In the genomic region with DNA sequence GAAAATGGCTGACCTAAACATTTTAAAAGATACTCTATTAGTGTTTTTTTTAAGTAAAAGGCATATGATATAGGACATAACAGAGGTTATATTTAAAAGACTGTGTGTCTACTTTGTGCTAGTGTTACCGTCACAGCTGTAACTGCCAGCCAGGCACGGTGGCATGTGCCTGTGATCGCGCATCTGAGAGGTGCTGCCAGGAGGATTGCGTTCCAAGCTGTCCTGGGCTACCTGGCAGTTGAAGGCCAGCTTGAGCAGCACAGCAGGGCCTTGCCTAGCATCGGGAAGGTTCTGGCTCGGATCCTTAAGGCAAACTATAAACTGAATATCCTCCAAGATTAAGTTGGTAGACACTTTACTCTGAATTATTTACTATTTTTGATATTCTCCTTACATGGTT, we compare ENCODE assay signal across 16 mouse cellular contexts.
DNase-seq lines count a peak whose midpoint lies in the region; ATAC-seq and TF ChIP-seq lines count a peak whose summit lies in the region.
"Had no signal": no experiment of that assay in that cellular context is flagged by ENCODE, and none has a peak within 500 bp of the region (broad histone marks: within the 10 kb centered on the region; RNA-seq: fewer than 3 reads in every experiment).

No protein-coding gene starts in this region.

- no peak for ATAC-seq in forebrain, embryonic 15.5 days (replicated peaks)
- no peak for ATAC-seq in limb, embryonic 14.5 days (ENCODE audit: low FRiP score, low read depth)
- no peak for ATAC-seq in stomach, postnatal 0 days (ENCODE audit: low FRiP score, low TSS enrichment)
- ATAC-seq: activated CD4-positive, CD25-positive, alpha-beta regulatory T cell, adult 4 months; hindbrain, postnatal 0 days had no signal

- no peak overlapping the region for H3K9ac ChIP-seq in forebrain, embryonic 15.5 days (replicated peaks)
- no peak overlapping the region for H3K9ac ChIP-seq in limb, embryonic 14.5 days (ENCODE audit: low read depth, low read length, severe bottlenecking)
- H3K9ac ChIP-seq in stomach, postnatal 0 days (ENCODE audit: low read length): no peak overlapping the region
- H3K9ac ChIP-seq: embryonic facial prominence, embryonic 12.5 days; forebrain, embryonic 12.5 days; liver, embryonic 14.5 days; neural tube, embryonic 12.5 days had no signal

- H3K27ac ChIP-seq in forebrain, embryonic 15.5 days (replicated peaks): 0 out of 2 replicates have a peak overlapping the region, but pooled peaks have one; percentile 48
- no peak overlapping the region for H3K27ac ChIP-seq in forebrain, embryonic 10.5 days
- H3K27ac ChIP-seq in limb, embryonic 14.5 days (replicated peaks; ENCODE audit: low read depth, low read length): 0 out of 2 replicates have a peak overlapping the region, but pooled peaks have one; percentile 33
- no peak overlapping the region for H3K27ac ChIP-seq in limb, embryonic 10.5 days
- H3K27ac ChIP-seq in stomach, postnatal 0 days (replicated peaks): peak overlapping the region; percentile 67
- H3K27ac ChIP-seq: embryonic facial prominence, embryonic 12.5 days; forebrain, embryonic 12.5 days; hindbrain, postnatal 0 days; liver, embryonic 14.5 days; neural tube, embryonic 12.5 days had no signal

- no peak for TF ChIP-seq POLR2A in limb, embryonic 14.5 days (IDR thresholded peaks at IDR 0.05; ENCODE audit: borderline replicate concordance, extremely low read depth, insufficient read depth, insufficient read length)

- H3K4me2 ChIP-seq in forebrain, embryonic 15.5 days (replicated peaks): no peak overlapping the region
- no peak overlapping the region for H3K4me2 ChIP-seq in limb, embryonic 14.5 days (replicated peaks; ENCODE audit: low read depth, low read length, severe bottlenecking)
- H3K4me2 ChIP-seq in stomach, postnatal 0 days (replicated peaks; ENCODE audit: low read depth): no peak overlapping the region
- H3K4me2 ChIP-seq: embryonic facial prominence, embryonic 12.5 days; forebrain, embryonic 12.5 days; neural tube, embryonic 12.5 days had no signal

- intact Hi-C loops in left cerebral cortex, postnatal 25 days (cut with DNase I): no loop called here

- no peaks in the 10 kb centered on the region for H3K9me3 ChIP-seq in forebrain, embryonic 15.5 days
- H3K9me3 ChIP-seq in forebrain, embryonic 10.5 days: no peaks in the 10 kb centered on the region
- no peaks in the 10 kb centered on the region for H3K9me3 ChIP-seq in limb, embryonic 14.5 days (ENCODE audit: control insufficient read depth, low read length)
- H3K9me3 ChIP-seq in limb, embryonic 10.5 days (replicated peaks): no peaks in the 10 kb centered on the region
- no peaks in the 10 kb centered on the region for H3K9me3 ChIP-seq in stomach, postnatal 0 days (ENCODE audit: control insufficient read depth, low read length)
- H3K9me3 ChIP-seq: embryonic facial prominence, embryonic 12.5 days; forebrain, embryonic 12.5 days; neural tube, embryonic 12.5 days had no signal

- peaks cover 12% of the 10 kb centered on the region for H3K4me1 ChIP-seq in forebrain, embryonic 15.5 days
- H3K4me1 ChIP-seq in forebrain, embryonic 10.5 days: no peaks in the 10 kb centered on the region
- H3K4me1 ChIP-seq in limb, embryonic 14.5 days (ENCODE audit: control insufficient read depth, insufficient read depth, low read length): peaks cover 6% of the 10 kb centered on the region
- no peaks in the 10 kb centered on the region for H3K4me1 ChIP-seq in limb, embryonic 10.5 days
- H3K4me1 ChIP-seq in stomach, postnatal 0 days (replicated peaks; ENCODE audit: control insufficient read depth, insufficient read depth): no peaks in the 10 kb centered on the region
- H3K4me1 ChIP-seq: embryonic facial prominence, embryonic 12.5 days; forebrain, embryonic 12.5 days; neural tube, embryonic 12.5 days had no signal

- no peak overlapping the region for H3K4me3 ChIP-seq in forebrain, embryonic 15.5 days
- no peak overlapping the region for H3K4me3 ChIP-seq in forebrain, embryonic 10.5 days
- H3K4me3 ChIP-seq in limb, embryonic 14.5 days (replicated peaks; ENCODE audit: low read length): no peak overlapping the region
- no peak overlapping the region for H3K4me3 ChIP-seq in limb, embryonic 10.5 days
- H3K4me3 ChIP-seq in stomach, postnatal 0 days (ENCODE audit: low read depth, low read length): no peak overlapping the region
- H3K4me3 ChIP-seq: embryonic facial prominence, embryonic 12.5 days; forebrain, embryonic 12.5 days; neural tube, embryonic 12.5 days had no signal

- H3K36me3 ChIP-seq in forebrain, embryonic 15.5 days: peaks cover 26% of the 10 kb centered on the region
- H3K36me3 ChIP-seq in forebrain, embryonic 10.5 days (replicated peaks): peaks cover 97% of the 10 kb centered on the region
- H3K36me3 ChIP-seq in limb, embryonic 14.5 days (ENCODE audit: control insufficient read depth, insufficient read depth, low read length): peaks cover 70% of the 10 kb centered on the region
- H3K36me3 ChIP-seq in limb, embryonic 10.5 days: peaks cover 99% of the 10 kb centered on the region
- H3K36me3 ChIP-seq in stomach, postnatal 0 days (ENCODE audit: control insufficient read depth, insufficient read depth, low read length): peaks cover 3% of the 10 kb centered on the region; the same call in 1 of the 2 replicates

- TF ChIP-seq EP300 in stomach, postnatal 0 days (optimal IDR thresholded peaks at IDR 0.05): no peak

- TF ChIP-seq CTCF in stomach, postnatal 0 days (IDR thresholded peaks at IDR 0.05; ENCODE audit: low read depth): no peak

- whole genome bisulfite sequencing in forebrain, embryonic 15.5 days: 77% methylated on average over 7 of the region's 7 CpGs
- WGBS in forebrain, embryonic 10.5 days: 97% methylated on average over 7 of the region's 7 CpGs
- WGBS in limb, embryonic 14.5 days: 87% methylated on average over 7 of the region's 7 CpGs
- 98% methylated on average over 7 of the region's 7 CpGs for WGBS in limb, embryonic 10.5 days
- 79% methylated on average over 7 of the region's 7 CpGs for WGBS in stomach, postnatal 0 days

- H3K27me3 ChIP-seq in forebrain, embryonic 15.5 days: no peaks in the 10 kb centered on the region
- no peaks in the 10 kb centered on the region for H3K27me3 ChIP-seq in forebrain, embryonic 10.5 days (ENCODE audit: poor library complexity, severe bottlenecking)
- H3K27me3 ChIP-seq in limb, embryonic 14.5 days (ENCODE audit: control insufficient read depth, insufficient read depth, low read length): no peaks in the 10 kb centered on the region
- H3K27me3 ChIP-seq in limb, embryonic 10.5 days (ENCODE audit: low read depth, poor library complexity, severe bottlenecking): no peaks in the 10 kb centered on the region
- H3K27me3 ChIP-seq in stomach, postnatal 0 days (ENCODE audit: control insufficient read depth, insufficient read depth, low read length): no peaks in the 10 kb centered on the region
- H3K27me3 ChIP-seq: embryonic facial prominence, embryonic 12.5 days; forebrain, embryonic 12.5 days; neural tube, embryonic 12.5 days had no signal

- no peak for DNase-seq in forebrain, embryonic 10.5 days (ENCODE audit: extremely low spot score, low spot score)
- no peak for DNase-seq in limb, embryonic 14.5 days (ENCODE audit: low spot score)
- DNase-seq in limb, embryonic 10.5 days (ENCODE audit: low spot score): no peak
- DNase-seq in cerebellum, adult 9-11 months: peak; percentile 75
- no peak for DNase-seq in stomach, postnatal 0 days (ENCODE audit: low spot score)
- no peak for DNase-seq in adipocyte (ENCODE audit: low spot score)
- no peak for DNase-seq in left cerebral cortex, postnatal 25 days (ENCODE audit: low spot score in 2 of 2)
- DNase-seq: B cell, adult 2 months; thymus, adult 2 months had no signal

Comparison
In these comparisons a context has a peak if more than half of its experiments do, and no peak if none do; other contexts are left out.
1. H3K27ac ChIP-seq: peak in forebrain, embryonic 15.5 days (single experiment), limb, embryonic 14.5 days (single experiment) and stomach, postnatal 0 days (single experiment); none in forebrain, embryonic 10.5 days (single experiment) and limb, embryonic 10.5 days (single experiment).